Mouse (Mus musculus) megakaryocyte, embryonic 14.5 days (primary cell): ENCODE data around the gene Efcab14.

Experiments
- FLI1 ChIP-seq: IDR thresholded peaks from 2 replicates; pipeline ENCODE4 v1.6.1; 2012; ENCODE audit warnings: low read length, inconsistent platforms, mixed read lengths
- GATA1 ChIP-seq: IDR thresholded peaks from 3 replicates; pipeline ENCODE4 v1.6.1; 2012; ENCODE audit warnings: mixed read lengths, low read length, inconsistent platforms, borderline replicate concordance

DNA sequence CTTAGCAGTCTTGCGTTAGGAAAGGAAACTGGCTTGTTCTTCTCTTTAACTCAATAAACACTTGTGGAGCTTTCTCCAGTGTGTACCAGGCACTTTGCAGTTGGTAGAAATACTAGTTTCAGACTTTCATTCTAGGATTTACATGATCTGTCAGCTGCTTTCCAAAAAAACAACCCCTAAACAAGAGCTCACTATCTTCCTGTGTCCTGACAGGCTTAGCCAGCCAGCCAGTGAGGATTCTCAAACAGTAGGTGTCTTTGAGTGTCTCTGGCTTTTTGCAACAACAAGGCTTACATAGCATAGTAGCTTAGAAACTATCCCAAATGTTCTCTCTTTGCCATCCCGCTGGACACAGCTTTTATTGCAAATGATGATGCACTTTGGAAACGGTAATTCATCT lies 16.6 kb downstream of the Efcab14 start:
- no peak for TF ChIP-seq GATA1
- TF ChIP-seq FLI1, result no peak
